Mouse (Mus musculus) kidney, postnatal 0 days (tissue): ENCODE results near the gene Cel. TPM values are rescaled to one million over a fixed set of nuclear protein-coding genes. Genes with fewer than 3 reads are reported as not detected.
A peak's percentile ranks its signal among the peaks of the same experiment; 100 is the strongest.

Experiments
- ATAC-seq: fragments of 200-750 bp; cut with Nextera tagmentation; replicated peaks from 2 replicates; pipeline ENCODE4 v1.8.0; 2017; ENCODE audit warnings: low read depth, moderate number of reproducible peaks, moderate TSS enrichment, moderate library complexity; ENCODE audit not compliant: low FRiP score
- DNase-seq: peaks from one replicate; pipeline ENCODE4 v3.0.0-alpha.2; 2016; ENCODE audit warnings: low spot score
- H3K27ac ChIP-seq: fragments of 300-500 bp; sonication (generic); 2 replicates; pipeline ENCODE4 v1.5.1; 2014; ENCODE audit warnings: mild to moderate bottlenecking
- H3K27me3 ChIP-seq: fragments of 300-500 bp; sonication (generic); 2 replicates; pipeline ENCODE4 v1.6.1; 2014; ENCODE audit warnings: low read length, mixed read lengths; ENCODE audit not compliant: insufficient read depth
- H3K36me3 ChIP-seq: fragments of 300-500 bp; sonication (generic); 2 replicates; pipeline ENCODE4 v1.6.1; 2014; ENCODE audit warnings: low read length, mixed read lengths; ENCODE audit not compliant: insufficient read depth
- H3K4me1 ChIP-seq: fragments of 300-500 bp; sonication (generic); replicated peaks from 2 replicates; pipeline ENCODE4 v1.6.1; 2014; ENCODE audit warnings: antibody characterized with exemption, low read length, mixed read lengths; ENCODE audit not compliant: insufficient read depth
- H3K4me2 ChIP-seq: fragments of 300-500 bp; sonication (generic); 2 replicates; pipeline ENCODE4 v1.6.1; 2014; ENCODE audit warnings: mild to moderate bottlenecking, low read length, moderate library complexity, mixed read lengths
- H3K4me3 ChIP-seq: fragments of 300-500 bp; sonication (generic); replicated peaks from 2 replicates; pipeline ENCODE4 v1.5.1; 2014; ENCODE audit warnings: low read depth, low read length
- H3K9ac ChIP-seq: fragments of 300-500 bp; sonication (generic); 2 replicates; pipeline ENCODE4 v1.6.1; 2014; ENCODE audit warnings: low read depth, low read length
- H3K9me3 ChIP-seq: fragments of 300-500 bp; sonication (generic); replicated peaks from 2 replicates; pipeline ENCODE4 v1.6.1; 2016; ENCODE audit warnings: low read length, inconsistent platforms, mixed read lengths
- CTCF ChIP-seq: IDR thresholded peaks from 2 replicates; pipeline ENCODE4 v1.5.1; 2016; ENCODE audit warnings: antibody characterized with exemption, low read depth, mild to moderate bottlenecking, moderate library complexity
- WGBS: fragments of 180-500 bp; shearing (Covaris S2); extraction: QIAGEN DNeasy Blood & Tissue Kit; methylation state at CpG from one replicate; pipeline ENCODE4 v1.1.7; 2014; 5-methylcytosine and 5-hydroxymethylcytosine counted together
- polyA plus RNA-seq: library from polyadenylated mRNA; unstranded; fragments of >200 nt; fragmentation: Nextera tagmentation; extraction: Ambion mirVana; gene quantifications from 2 replicates; pipeline ENCODE4 v1.2.1, GENCODE M21; 2015

Gene Cel
- polyA plus RNA-seq, 1 experiment from 2014 or later, result not detected

DNA sequence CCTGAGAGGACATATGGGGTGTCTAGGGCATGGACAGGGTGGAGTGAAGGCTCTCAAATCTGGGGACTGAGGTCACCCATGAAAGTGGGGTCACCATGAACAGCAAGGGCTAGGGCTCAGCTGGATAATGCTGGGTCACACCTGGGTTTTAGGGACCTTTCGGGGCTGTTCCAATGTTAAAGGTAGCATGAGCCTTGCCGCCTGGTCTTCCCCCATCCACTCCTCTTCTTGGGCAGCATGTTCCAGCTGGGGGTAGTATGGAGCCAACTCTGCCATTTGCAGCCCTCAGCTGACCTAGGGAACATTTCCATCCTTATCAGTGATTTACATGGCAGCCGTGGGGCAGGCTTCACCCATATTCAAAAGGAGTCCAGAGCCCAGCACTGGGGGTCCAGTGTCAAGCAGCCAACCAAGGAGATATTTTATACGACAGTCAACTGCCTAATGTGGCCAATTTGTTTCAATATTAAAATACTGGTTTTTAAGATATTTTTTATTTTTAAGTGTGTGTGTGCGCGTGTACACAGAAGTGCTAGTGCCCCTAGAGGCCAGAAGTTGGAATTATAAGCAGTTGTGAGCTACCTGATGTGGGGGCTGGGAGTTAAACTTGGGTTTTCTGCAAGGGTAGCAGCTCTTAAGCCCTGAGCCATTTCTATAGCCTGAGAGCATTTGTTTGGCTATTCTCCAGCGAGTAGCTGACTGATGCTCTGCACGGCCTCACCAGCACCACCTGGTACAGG is 43.6 kb upstream of the Cel start:
- WGBS, result 63% methylated on average over 8 of the region's 8 CpGs
- TF ChIP-seq CTCF, result peak; percentile 56

DNA sequence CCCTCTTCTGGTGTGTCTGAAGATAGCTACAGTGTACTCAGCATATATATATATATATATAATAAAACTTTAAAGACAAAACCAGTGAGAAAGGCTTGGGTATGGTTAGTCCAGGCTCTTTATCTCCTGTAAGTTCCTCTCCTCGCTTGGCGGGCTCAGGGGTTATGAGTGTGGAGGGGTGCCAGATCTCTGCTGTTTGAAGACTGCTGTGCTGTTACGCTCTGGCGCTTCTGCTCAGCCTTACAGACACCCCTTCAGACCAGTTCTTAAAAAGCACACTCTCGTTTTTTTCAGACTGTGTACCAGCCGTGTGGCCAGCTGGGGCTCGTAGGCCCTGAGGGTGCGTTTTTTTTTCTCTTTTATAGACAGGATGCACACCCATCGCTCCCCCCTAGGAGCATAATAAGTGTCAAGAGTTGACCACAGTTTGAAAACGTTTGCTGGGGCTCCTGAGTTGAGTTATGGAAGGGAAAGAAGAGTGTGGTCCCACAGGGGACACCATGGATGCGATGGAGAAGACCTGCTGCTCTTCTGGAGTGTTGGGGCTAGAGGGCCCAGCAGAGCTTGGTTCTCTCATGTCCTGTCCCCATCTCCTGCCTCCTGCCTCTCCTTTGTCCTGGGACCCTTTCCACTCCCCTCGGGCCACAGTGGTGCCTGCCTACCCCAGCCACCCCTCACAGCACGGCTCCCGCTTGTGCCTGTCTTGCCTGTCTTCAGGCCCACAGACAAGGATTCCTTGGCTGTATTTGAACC is 42.8 kb upstream of the Cel start:
- Histone ChIP-seq H3K4me2 (no peak overlapping the region), H3K9ac (no peak overlapping the region), H3K36me3 (no peaks in the 10 kb centered on the region), H3K27ac (no peak overlapping the region), H3K27me3 (no peaks in the 10 kb centered on the region), H3K4me1 (no peaks in the 10 kb centered on the region), H3K9me3 (no peaks in the 10 kb centered on the region), H3K4me3 (no peak overlapping the region)
- DNase-seq, result peak; percentile 46
- 44% methylated on average over 14 of the region's 14 CpGs for WGBS
- ATAC-seq, result no peak
- TF ChIP-seq CTCF, result no peak

More for the DNA sequence above, 43.6 kb upstream of the Cel start:
- Histone ChIP-seq H3K9me3 (no peaks in the 10 kb centered on the region), H3K9ac (no peak overlapping the region), H3K27ac (no peak overlapping the region), H3K27me3 (no peaks in the 10 kb centered on the region), H3K36me3 (no peaks in the 10 kb centered on the region), H3K4me1 (no peaks in the 10 kb centered on the region), H3K4me2 (no peak overlapping the region), H3K4me3 (no peak overlapping the region)
- ATAC-seq, result no peak
- no peak for DNase-seq

DNA sequence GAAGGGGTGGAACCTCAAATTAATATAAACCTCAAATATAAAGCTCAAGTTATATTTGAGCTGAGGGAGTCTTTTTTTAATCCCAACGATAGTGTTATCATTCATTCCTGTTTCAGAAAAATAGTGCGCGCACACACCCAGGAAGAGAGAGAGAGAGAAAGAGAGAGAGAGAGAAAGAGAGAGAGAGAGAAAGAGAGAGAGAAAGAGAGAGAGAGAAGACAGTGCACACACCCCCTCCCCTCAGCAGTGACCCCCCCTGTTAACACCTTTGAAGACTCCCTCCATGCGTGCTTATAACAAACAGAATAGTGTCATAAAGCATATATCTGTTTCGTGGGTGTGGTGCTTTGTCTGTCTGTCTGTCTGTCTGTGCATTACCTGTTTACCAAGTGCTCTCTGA is 40.3 kb upstream of the Cel start:
- no peaks in the 10 kb centered on the region for H3K9me3 ChIP-seq
- no peak for ATAC-seq
- H3K27me3 ChIP-seq, result no peaks in the 10 kb centered on the region

DNA sequence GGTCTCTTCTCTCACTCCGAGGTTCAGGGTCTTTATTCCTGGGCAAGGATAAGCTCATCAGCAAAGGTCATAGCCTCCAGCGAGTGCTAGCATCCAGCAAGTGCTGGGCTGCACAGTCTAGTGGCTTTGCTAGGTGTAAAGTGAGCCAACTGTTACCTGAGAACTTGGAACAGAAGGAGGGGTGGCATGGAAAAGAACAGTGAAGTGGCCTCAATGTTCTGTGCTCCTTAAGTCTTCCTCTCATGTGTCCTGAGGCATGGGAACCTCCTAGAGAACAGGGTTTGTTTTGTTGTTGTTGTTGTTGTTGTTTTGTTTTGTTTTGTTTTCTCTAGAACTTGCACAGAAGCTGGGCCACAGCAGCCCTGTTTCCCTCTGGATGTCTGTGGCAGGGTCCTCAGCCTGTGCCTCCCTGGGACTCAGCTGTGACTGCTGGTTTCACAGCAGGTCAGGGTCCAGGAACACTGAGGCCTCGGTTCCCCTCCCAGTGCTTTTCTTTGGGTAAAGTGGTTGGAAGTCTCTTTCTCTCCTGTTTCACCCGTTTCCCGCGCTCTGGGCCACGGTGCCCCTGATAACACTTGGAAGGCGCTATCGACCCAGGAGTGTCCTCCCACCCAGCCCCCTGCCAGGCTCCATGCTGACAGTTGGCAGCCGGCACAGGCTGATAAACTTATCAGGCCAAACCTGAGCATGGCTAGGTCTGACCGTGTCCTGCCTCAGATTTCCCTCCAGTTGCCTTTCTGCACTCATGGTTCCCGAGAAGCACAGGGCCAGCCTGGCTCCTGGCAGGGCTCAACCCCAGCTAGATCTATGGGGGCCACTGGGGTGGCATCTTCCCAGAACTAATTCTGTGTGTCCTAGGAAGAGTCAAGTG is 38.8 kb upstream of the Cel start:
- 46% methylated on average over 12 of the region's 12 CpGs for WGBS
- no peak for TF ChIP-seq CTCF
- no peak for ATAC-seq
- no peaks in the 10 kb centered on the region for H3K9me3 ChIP-seq
- no peaks in the 10 kb centered on the region for H3K4me1 ChIP-seq
- H3K9ac ChIP-seq, result no peak overlapping the region
- no peaks in the 10 kb centered on the region for H3K27me3 ChIP-seq
- no peak overlapping the region for H3K4me2 ChIP-seq
- no peaks in the 10 kb centered on the region for H3K36me3 ChIP-seq
- DNase-seq, result no peak
- no peak overlapping the region for H3K27ac ChIP-seq
- H3K4me3 ChIP-seq, result no peak overlapping the region

More for the DNA sequence above, 40.3 kb upstream of the Cel start:
- no peaks in the 10 kb centered on the region for H3K4me1 ChIP-seq
- TF ChIP-seq CTCF, result no peak
- no peak for DNase-seq
- no peak overlapping the region for H3K27ac ChIP-seq
- 87% methylated on average over 5 of the region's 5 CpGs for WGBS
- H3K9ac ChIP-seq, result no peak overlapping the region
- H3K4me2 ChIP-seq, result no peak overlapping the region
- H3K4me3 ChIP-seq, result no peak overlapping the region
- H3K36me3 ChIP-seq, result no peaks in the 10 kb centered on the region

DNA sequence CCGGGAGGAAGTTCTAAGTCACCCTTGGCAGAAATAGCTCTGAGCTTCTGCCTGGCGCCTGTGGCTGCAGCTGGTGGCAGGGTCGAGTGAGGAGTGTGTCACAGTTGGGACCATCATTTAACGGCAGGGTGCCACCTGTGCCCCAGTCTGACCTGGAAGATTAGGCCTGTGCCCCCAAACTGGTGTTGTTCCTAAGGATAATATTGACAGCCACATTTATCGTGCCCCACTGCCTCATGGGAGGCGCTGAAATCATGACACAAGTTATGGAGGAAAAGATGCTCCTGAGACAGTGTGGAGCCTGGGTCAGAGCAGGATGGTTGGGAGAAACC is 36.3 kb upstream of the Cel start:
- DNase-seq (no peak), ATAC-seq (no peak)
- WGBS, result 79% methylated on average over 6 of the region's 6 CpGs
- H3K9ac ChIP-seq, result no peak overlapping the region
- H3K4me2 ChIP-seq, result no peak overlapping the region
- no peak overlapping the region for H3K27ac ChIP-seq
- TF ChIP-seq CTCF, result no peak
- H3K9me3 ChIP-seq, result no peaks in the 10 kb centered on the region
- H3K36me3 ChIP-seq, result no peaks in the 10 kb centered on the region
- H3K27me3 ChIP-seq, result no peaks in the 10 kb centered on the region
- no peaks in the 10 kb centered on the region for H3K4me1 ChIP-seq
- no peak overlapping the region for H3K4me3 ChIP-seq
